Mouse (Mus musculus) megakaryocyte-erythroid progenitor cell, adult 5-6 weeks (primary cell): ENCODE measurements around the gene Olfr194. TPM values are rescaled to one million over a fixed set of nuclear protein-coding genes. Genes with fewer than 3 reads are reported as not detected.
"Not testable (repeated sequence)": the region's sequence is repeated elsewhere in the genome, so short reads cannot be mapped to it uniquely, and the experiment has no call there.

Experiments used
- ATAC-seq: replicated peaks from 2 replicates; pipeline ENCODE4 v1.8.0; 2016; ENCODE audit warnings: mild to moderate bottlenecking, inconsistent platforms; ENCODE audit not compliant: severe bottlenecking, poor library complexity, low FRiP score, low TSS enrichment
- total RNA-seq, 2 experiments: library from RNA; stranded (forward) in 1 of 2; stranded (reverse) in 1 of 2; fragments of 200-1000, 215-1000 nt in 1 of 2; fragments of >200 nt in 1 of 2; fragmentation: Nextera tagmentation in 1 of 2; gene quantifications; 2 replicates each; pipeline ENCODE4 v1.2.3; 2014 to 2017

Gene Olfr194
- total RNA-seq (2014; fragmentation: Nextera tagmentation) = not detected in 2 replicates
- total RNA-seq (2017) = not detected in 2 replicates

GRCm38 (mm10) chr16:59120969-59121368 lies at the start of gene Olfr194:
TSS of gene Olfr194 (minus strand) at chr16:59121069.
- ATAC-seq = no peak

- no peak for ATAC-seq
Observed at GRCm38 (mm10) chr16:59170354-59170753, 49.5 kb upstream of the Olfr194 start, which contains the start of gene Olfr196. TSS of gene Olfr196 (minus strand) at chr16:59170454.

GRCm38 (mm10) chr16:59151996-59152395 lies 31.1 kb upstream of the Olfr194 start:
- ATAC-seq = no peak

DNA sequence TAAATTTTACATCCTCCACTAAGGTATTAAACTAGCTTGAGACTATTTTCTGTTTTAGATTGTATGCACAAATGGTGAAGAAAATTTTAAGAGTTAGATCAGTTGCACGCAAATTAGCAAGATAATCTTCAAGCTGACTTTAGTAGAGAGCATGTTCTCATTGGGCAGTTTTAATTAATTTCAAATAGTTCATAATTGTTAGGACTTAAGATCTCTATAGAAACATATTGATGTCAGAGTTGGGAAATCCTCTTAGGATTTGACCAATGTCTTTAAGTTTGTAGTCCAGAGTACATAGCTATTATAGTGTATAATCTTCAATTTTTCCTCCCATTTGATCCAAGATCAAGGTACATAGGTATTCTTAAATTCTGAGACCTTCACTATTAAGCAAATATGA lies 25.9 kb upstream of the Olfr194 start, which contains the start of gene Olfr195:
Gene Olfr195, plus strand, starts transcription at position 301 of the 400 bp plus-strand sequence.
- no peak for ATAC-seq

DNA sequence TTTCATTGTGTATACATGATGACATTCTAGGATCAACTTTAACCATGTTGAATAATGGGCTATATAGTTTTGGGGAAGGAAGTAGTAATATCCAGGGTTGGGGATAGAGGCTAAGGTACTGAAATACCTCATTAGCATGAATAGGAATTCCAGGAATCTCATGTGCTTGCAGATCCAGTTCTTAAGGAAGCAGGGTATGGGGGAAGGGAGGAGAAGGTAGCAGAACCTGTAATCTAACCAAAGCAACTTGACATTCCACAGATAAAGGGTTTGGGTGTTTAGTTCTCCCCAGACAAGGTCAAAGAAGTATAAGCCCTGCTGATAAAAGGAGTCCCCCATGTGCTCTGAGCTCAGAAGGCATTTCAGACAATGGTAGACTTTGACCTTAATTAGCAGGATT lies 20.2 kb upstream of the Olfr194 start:
- no peak for ATAC-seq

GRCm38 (mm10) chr16:59130740-59131139 lies 9.9 kb upstream of the Olfr194 start:
- ATAC-seq = no peak

GRCm38 (mm10) chr16:59111781-59112180 lies 9.1 kb downstream of the Olfr194 start, which contains the start of gene Olfr193:
TSS of gene Olfr193 (minus strand) at chr16:59111881.
- no peak for ATAC-seq

DNA sequence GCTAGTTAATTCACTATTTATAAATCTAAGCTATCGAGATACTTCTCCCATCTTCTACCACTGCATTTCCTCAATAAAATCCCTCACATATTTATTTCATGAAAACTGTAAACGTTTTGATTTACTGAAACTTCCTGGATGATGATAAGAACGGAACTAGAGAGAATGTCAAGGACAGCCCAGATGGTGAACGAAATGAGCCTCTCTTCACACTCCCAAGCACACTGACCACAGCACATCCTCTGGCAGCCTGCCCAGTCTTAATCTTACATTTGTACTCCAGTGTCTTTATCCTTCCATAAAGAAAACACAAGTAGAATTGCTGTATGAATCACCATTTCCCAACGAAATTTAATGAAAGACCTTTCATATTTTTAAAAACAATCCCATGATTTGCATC lies 12.3 kb downstream of the Olfr194 start:
- ATAC-seq = not testable (repeated sequence)

GRCm38 (mm10) chr16:59105312-59105711 lies 15.6 kb downstream of the Olfr194 start:
- no peak for ATAC-seq

DNA sequence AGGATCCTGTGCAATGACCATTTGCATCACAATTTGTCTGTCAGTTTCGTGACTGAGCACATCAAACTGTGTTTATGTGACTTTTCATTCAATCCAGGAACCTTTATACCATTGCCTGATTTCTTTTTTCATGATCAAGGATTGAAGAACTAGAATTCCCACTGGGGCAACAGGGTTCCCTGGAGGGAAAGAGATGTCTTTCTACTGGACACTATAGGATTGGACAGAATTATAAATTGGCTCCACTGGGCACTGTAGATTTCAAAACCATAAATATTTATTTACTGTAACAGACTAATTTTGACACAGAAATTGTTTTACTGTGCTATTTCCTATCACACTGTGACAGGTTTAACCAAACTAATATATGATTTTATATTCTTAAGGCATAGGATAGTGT lies 31.1 kb downstream of the Olfr194 start, which contains the start of gene Olfr191:
Gene Olfr191, minus strand, starts transcription at position 101 of the 400 bp plus-strand sequence.
- ATAC-seq = not testable (repeated sequence)

DNA sequence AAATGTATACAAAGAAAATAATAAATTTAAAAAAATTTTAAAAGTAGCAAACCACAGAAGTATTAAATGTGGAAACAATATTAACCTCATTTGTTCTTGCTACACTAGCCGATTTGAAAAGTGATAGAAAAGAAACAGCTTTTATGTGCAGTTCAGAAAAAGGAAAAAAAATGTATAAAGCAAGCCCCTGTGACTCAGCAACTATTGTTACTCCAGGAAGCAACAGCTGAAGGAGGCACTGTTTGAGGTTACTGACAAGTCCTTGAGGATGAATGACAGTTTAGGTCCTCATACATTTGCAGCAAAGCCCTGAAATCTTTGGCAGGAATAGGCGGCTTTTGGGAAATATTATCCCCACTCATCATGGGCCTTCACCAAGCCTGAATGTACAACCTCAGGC lies 39.8 kb downstream of the Olfr194 start:
- not testable (repeated sequence) for ATAC-seq

DNA sequence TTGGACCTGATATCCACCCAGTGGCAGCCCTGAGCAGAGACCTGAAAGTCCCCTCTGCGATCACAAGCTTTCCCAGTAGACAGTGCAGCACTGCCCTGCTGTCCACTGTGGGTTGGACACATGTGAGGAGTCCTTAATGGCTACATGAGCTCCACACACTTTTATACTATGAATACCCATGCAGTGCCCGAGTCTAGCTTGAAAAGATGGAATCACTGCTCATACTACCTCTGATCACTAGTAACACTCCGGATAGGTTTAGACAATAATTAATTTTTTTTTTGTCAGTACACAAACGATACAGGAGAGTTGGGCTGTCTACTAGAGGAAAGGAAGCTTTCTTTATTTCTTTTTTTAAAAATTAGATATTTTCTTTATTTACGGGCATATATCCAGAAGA lies 43.0 kb downstream of the Olfr194 start, which contains the start of gene Olfr190:
Gene Olfr190, minus strand, starts transcription at position 101 of the 400 bp plus-strand sequence.
- no peak for ATAC-seq

DNA sequence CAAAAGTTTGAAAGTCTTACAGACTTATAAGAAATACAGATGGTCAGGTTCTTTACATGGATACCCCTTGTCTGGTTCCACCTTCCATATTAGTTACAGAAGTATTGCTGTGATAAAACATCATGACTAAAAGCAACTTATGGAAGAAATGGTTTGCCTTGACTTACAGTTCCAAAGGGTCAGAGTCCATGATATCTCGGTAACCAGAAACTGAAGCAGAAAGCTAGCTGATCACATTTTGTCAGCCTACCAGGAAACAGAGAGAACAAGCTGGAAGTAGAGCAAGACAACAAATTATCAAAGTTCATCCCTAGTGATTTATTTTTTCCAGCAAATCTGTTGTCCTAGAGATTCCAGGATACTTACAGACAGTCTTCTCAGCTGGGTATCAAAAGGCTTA lies 47.3 kb downstream of the Olfr194 start:
- ATAC-seq = no peak

- no peak for ATAC-seq
Observed at GRCm38 (mm10) chr16:59071755-59072154, 49.1 kb downstream of the Olfr194 start.

Other genes starting within 250 kb of the Olfr194 start
- gene Olfr177, start 246.3 kb downstream of the Olfr194 start, total RNA-seq (2014; fragmentation: Nextera tagmentation) = not detected in 2 replicates
- gene Olfr177, start 246.3 kb downstream of the Olfr194 start, total RNA-seq (2017) = not detected in 2 replicates
- not detected in 2 replicates for gene Olfr178, start 229.0 kb downstream of the Olfr194 start, total RNA-seq (2014; fragmentation: Nextera tagmentation)
- gene Olfr178, start 229.0 kb downstream of the Olfr194 start, total RNA-seq (2017) = not detected in 2 replicates
- gene Olfr181, start 192.3 kb downstream of the Olfr194 start, total RNA-seq (2014; fragmentation: Nextera tagmentation) = not detected in 2 replicates
- not detected in 2 replicates for gene Olfr181, start 192.3 kb downstream of the Olfr194 start, total RNA-seq (2017)
- not detected in 2 replicates for gene Olfr180, start 191.7 kb downstream of the Olfr194 start, total RNA-seq (2014; fragmentation: Nextera tagmentation)
- not detected in 2 replicates for gene Olfr180, start 191.7 kb downstream of the Olfr194 start, total RNA-seq (2017)
- not detected in 2 replicates for gene Olfr183, start 125.7 kb downstream of the Olfr194 start, total RNA-seq (2014; fragmentation: Nextera tagmentation)
- gene Olfr183, start 125.7 kb downstream of the Olfr194 start, total RNA-seq (2017) = not detected in 2 replicates
- gene Olfr186, start 90.8 kb downstream of the Olfr194 start, total RNA-seq (2014; fragmentation: Nextera tagmentation) = not detected in 2 replicates
- gene Olfr186, start 90.8 kb downstream of the Olfr194 start, total RNA-seq (2017) = not detected in 2 replicates
- not detected in 2 replicates for gene Olfr187, start 81.3 kb downstream of the Olfr194 start, total RNA-seq (2014; fragmentation: Nextera tagmentation)
- not detected in 2 replicates for gene Olfr187, start 81.3 kb downstream of the Olfr194 start, total RNA-seq (2017)
- not detected in 2 replicates for gene Olfr190, start 43.1 kb downstream of the Olfr194 start, total RNA-seq (2014; fragmentation: Nextera tagmentation)
- gene Olfr190, start 43.1 kb downstream of the Olfr194 start, total RNA-seq (2017) = not detected in 2 replicates
- gene Olfr191, start 31.2 kb downstream of the Olfr194 start, total RNA-seq (2014; fragmentation: Nextera tagmentation) = not detected in 2 replicates
- gene Olfr191, start 31.2 kb downstream of the Olfr194 start, total RNA-seq (2017) = not detected in 2 replicates
- gene Olfr193, start 9.2 kb downstream of the Olfr194 start, total RNA-seq (2014; fragmentation: Nextera tagmentation) = not detected in 2 replicates
- gene Olfr193, start 9.2 kb downstream of the Olfr194 start, total RNA-seq (2017) = not detected in 2 replicates
- gene Olfr195, start 26.0 kb upstream of the Olfr194 start, total RNA-seq (2014; fragmentation: Nextera tagmentation) = not detected in 2 replicates
- not detected in 2 replicates for gene Olfr195, start 26.0 kb upstream of the Olfr194 start, total RNA-seq (2017)
- gene Olfr196, start 49.4 kb upstream of the Olfr194 start, total RNA-seq (2014; fragmentation: Nextera tagmentation) = not detected in 2 replicates
- gene Olfr196, start 49.4 kb upstream of the Olfr194 start, total RNA-seq (2017) = not detected in 2 replicates
- not detected in 2 replicates for gene Olfr198, start 82.5 kb upstream of the Olfr194 start, total RNA-seq (2014; fragmentation: Nextera tagmentation)
- not detected in 2 replicates for gene Olfr198, start 82.5 kb upstream of the Olfr194 start, total RNA-seq (2017)
- not detected in 2 replicates for gene Olfr199, start 98.7 kb upstream of the Olfr194 start, total RNA-seq (2014; fragmentation: Nextera tagmentation)
- gene Olfr199, start 98.7 kb upstream of the Olfr194 start, total RNA-seq (2017) = not detected in 2 replicates
- not detected in 2 replicates for gene Olfr201, start 151.6 kb upstream of the Olfr194 start, total RNA-seq (2014; fragmentation: Nextera tagmentation)
- not detected in 2 replicates for gene Olfr201, start 151.6 kb upstream of the Olfr194 start, total RNA-seq (2017)
- gene Olfr202, start 165.7 kb upstream of the Olfr194 start, total RNA-seq (2014; fragmentation: Nextera tagmentation) = not detected in 2 replicates
- gene Olfr202, start 165.7 kb upstream of the Olfr194 start, total RNA-seq (2017) = not detected in 2 replicates
- gene Olfr203, start 177.8 kb upstream of the Olfr194 start, total RNA-seq (2014; fragmentation: Nextera tagmentation) = not detected in 2 replicates
- not detected in 2 replicates for gene Olfr203, start 177.8 kb upstream of the Olfr194 start, total RNA-seq (2017)
- not detected in 2 replicates for gene Olfr204, start 197.2 kb upstream of the Olfr194 start, total RNA-seq (2014; fragmentation: Nextera tagmentation)
- gene Olfr204, start 197.2 kb upstream of the Olfr194 start, total RNA-seq (2017) = not detected in 2 replicates
- gene Olfr205, start 210.1 kb upstream of the Olfr194 start, total RNA-seq (2014; fragmentation: Nextera tagmentation) = not detected in 2 replicates
- gene Olfr205, start 210.1 kb upstream of the Olfr194 start, total RNA-seq (2017) = not detected in 2 replicates
- gene Olfr206, start 228.2 kb upstream of the Olfr194 start, total RNA-seq (2014; fragmentation: Nextera tagmentation) = not detected in 2 replicates
- gene Olfr206, start 228.2 kb upstream of the Olfr194 start, total RNA-seq (2017) = not detected in 2 replicates
- gene Olfr209, start 242.9 kb upstream of the Olfr194 start, total RNA-seq (2014; fragmentation: Nextera tagmentation) = not detected in 2 replicates
- gene Olfr209, start 242.9 kb upstream of the Olfr194 start, total RNA-seq (2017) = not detected in 2 replicates